Mouse (Mus musculus) left cerebral cortex, postnatal 14 days (tissue): ENCODE results near the gene Sbf2. TPM values are rescaled to one million over a fixed set of nuclear protein-coding genes. Genes with fewer than 3 reads are reported as not detected.
A peak's percentile ranks its signal among the peaks of the same experiment; 100 is the strongest.

ENCODE experiments used
- DNase-seq, 2 experiments: peaks; one replicate each; pipeline ENCODE4 v3.0.0; 2021 to 2022; ENCODE audit warnings: low spot score in 2 of 2, mixed read lengths in 1 of 2
- intact Hi-C: fragments of 180-260 bp; cut with DNase I; formaldehyde crosslinking; loops from one replicate; pipeline ENCODE4 v1.15.1; 2025
- total RNA-seq, 2 experiments: library from RNA; stranded (reverse); gene quantifications; 2 replicates each; pipeline ENCODE4 v1.2.3; 2021

Gene Sbf2
- total RNA-seq, 2 experiments from 2014 or later, result 60.2 to 65.5 TPM

DNA sequence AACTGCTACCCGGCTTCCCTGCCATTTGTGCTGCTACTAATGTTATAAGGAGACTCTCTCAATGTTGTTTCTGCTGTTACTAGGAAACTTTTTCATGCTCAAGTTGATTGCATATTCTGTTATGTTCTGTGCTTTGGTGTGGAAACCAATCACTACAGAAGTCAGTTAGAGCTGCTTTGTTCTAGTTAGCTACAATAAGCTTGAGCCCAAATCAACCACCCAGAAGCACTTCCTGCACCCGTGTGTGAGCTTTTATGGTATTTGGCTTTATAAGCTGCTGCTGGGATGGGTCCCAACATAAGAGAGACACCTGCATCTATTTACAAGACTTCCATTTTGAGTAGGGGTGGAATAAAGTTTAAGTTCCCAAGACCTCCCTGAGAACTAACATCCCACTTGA lies 260.8 kb downstream of the Sbf2 start:
- intact Hi-C loops, result no loop called here
- DNase-seq, result no peak

- DNase-seq, result peak; percentile 7 to 17
- intact Hi-C loops, result no loop called here
Measured at GRCm38 (mm10) chr7:110347250-110347649, 267.5 kb downstream of the Sbf2 start.

- DNase-seq, result no peak
- intact Hi-C loops, result no loop called here
Measured at GRCm38 (mm10) chr7:110337601-110338000, 277.1 kb downstream of the Sbf2 start.

DNA sequence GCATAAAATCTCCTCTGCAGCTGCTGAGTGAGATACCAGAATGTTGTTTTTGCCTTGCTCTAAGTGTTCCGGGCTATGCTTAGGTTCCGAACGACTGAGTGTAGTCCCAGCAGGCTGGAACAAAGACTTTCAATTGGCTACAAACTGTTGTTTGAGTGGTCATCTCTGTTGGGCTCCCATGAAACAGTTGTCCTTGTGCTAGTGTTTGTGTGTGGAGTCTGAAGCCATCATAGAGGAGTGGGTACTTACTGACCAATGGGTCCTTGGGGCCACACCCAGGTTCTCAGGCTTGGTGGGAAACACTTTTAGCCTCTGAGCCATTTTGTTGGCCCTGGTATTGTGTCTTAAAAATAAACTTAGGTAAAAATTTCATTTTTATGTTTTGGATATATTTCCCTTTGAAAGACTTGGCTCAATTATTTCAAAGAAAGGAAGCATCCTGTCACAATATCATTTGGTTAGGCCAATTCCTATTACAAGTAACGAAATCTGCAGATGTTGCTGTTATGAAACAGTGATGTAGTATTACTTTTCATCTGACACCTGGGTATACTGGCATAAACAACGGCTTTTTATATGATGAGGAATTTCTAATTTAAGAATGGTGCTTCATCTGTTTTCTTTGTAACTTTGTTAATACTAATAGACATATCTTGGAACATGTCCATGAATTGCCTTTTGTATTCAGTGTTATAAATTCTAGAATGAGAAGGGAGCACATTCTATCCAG lies 289.2 kb downstream of the Sbf2 start:
- no peak for DNase-seq
- intact Hi-C loops, result no loop called here

DNA sequence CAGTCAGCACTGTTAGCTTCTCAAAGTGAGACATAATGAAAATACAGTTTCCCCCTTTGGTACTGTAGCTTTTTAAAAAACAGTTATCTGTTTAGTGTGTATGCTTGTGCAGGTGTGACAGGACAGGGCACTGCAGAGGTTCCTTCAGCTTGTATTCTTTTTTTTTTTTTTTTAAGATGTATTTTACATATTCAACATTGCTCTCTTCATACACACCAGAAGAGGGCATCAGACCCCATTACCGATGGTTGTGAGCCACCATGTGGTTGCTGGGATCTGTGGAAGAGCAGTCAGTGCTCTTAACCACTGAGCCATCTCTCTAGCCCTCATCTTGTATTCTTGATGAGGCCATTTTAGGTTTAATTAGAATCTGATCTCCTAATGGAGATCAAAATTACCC lies 289.9 kb downstream of the Sbf2 start:
- intact Hi-C loops, result no loop called here
- DNase-seq, result no peak

- intact Hi-C loops, result no loop called here
- no peak for DNase-seq
Measured at GRCm38 (mm10) chr7:110321106-110321505, 293.6 kb downstream of the Sbf2 start.

GRCm38 (mm10) chr7:110318971-110319519 lies 295.7 kb downstream of the Sbf2 start:
- DNase-seq, result no peak
- intact Hi-C loops, result no loop called here

DNA sequence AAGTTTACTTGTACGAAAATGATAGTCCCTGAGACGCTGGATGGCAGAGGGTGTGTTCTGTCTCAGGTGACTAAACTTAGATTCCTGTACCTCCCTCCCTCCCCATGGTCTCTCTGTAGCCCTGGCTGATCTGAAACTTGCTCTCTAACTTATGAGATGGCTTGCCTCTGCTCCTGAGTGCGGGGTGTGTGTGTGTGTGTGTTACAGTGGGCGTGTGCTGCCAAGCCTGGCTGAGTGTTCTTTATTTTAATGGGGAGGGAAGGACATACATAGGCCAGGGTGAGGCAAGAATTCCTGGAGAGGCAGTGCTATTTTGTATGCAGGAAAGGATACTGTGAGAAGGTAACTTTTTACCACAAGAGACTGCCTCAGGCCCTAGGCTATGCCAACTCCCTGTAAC lies 297.3 kb downstream of the Sbf2 start:
- no peak for DNase-seq
- intact Hi-C loops, result no loop called here

GRCm38 (mm10) chr7:110315352-110315751 lies 299.4 kb downstream of the Sbf2 start:
- intact Hi-C loops, result no loop called here
- no peak for DNase-seq

- intact Hi-C loops, result no loop called here
- DNase-seq, result no peak
Measured at GRCm38 (mm10) chr7:110314401-110314890, 300.3 kb downstream of the Sbf2 start.

- intact Hi-C loops, result no loop called here
- DNase-seq, result no peak
Measured at GRCm38 (mm10) chr7:110313392-110314055, 301.2 kb downstream of the Sbf2 start.

DNA sequence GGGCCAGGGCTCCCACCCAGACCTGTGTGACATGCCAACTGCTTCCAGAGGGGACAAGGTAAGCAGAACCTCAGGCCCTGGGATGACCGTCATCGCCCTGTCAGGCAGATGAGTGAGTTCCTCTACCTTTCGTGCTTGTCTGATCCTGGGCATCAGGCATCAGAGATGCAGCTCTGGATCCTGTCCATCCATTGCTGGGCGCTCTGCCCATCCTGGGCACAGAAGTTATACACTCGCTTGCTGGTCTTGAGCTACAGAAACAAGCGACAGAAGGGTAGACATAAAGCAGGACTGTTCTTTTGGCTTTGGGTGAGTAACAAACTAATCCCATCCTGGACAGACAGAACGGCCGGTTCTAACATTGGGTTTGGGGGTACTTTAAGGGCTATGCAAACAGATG lies 305.5 kb downstream of the Sbf2 start:
- intact Hi-C loops, result no loop called here
- DNase-seq, result no peak

- intact Hi-C loops, result no loop called here
- DNase-seq, result no peak
Measured at GRCm38 (mm10) chr7:110307741-110308140, 307.0 kb downstream of the Sbf2 start.

- DNase-seq, result no peak
- intact Hi-C loops, result no loop called here
Measured at GRCm38 (mm10) chr7:110306281-110306680, 308.4 kb downstream of the Sbf2 start.

DNA sequence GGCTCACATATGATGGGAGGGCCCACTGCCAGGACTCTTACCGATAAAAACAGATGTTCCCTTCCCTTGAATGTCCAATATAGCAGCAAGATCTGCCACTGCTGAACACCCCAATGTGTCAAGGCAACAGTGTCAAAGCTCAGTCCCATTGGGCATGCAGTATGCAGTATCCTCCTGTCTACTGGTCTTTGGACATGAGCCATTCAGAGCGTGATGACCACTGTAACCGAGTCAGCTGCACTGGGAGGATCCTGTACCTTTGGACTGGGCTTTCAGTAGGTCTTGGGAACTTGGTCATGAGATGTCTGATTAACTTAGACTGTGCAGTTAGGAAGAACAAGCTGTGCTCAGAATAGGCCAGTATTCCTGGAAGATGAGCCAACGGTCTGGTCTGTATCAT lies 309.2 kb downstream of the Sbf2 start:
- intact Hi-C loops, result no loop called here
- DNase-seq, result no peak

DNA sequence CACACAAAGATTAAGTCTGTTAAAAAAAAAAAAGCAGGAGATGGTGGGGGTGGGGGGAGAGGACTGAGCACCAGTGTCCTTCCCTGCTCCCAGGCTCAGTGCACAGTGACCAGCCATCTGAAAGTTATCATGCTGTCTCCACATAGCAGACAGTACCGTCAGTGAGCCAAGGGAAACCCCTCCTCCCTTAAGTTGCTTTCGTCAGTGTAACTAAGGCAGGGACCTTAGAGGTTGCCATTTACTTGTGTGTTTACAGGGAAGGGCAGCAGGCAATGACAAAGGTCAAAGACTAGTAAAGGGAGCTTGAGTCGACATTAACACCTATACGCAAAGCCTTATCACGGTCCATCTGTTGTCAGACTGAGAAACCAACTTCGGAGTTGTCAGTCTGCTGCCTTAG lies 311.8 kb downstream of the Sbf2 start:
- intact Hi-C loops, result no loop called here
- DNase-seq, result no peak

DNA sequence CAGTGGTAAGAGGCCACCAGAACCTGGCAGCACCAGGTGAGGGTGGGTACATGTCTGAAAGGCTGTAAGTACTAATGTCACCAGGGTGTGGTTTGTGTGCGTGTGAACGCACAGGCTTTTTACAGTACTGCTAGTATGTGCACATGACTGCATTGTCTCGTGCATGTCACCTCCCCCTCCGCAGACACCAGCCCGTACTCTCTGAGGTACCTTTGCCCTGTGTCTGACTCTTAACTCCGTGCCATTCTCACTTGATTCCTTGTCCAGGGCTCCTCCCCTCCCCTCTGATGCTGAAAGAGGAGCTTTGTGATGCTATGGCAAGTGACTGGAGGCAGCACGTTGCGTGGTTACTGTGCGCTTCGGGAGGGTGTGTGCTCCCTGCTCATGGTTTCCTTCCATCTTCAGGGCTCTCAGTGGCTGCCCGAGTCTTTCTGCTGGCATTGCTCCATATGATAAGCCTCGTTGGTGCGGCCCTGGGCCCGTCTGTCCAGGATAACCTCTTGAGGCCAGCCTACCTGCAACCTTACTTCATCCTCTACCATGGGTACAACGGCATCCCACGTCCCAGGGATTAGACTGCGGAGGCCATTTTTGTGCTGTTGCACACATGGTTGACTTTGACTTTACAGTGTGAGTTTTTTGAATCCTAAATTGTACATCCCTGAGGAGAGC lies 315.8 kb downstream of the Sbf2 start:
- intact Hi-C loops, result no loop called here
- DNase-seq, result no peak

- DNase-seq, result no peak
Measured at GRCm38 (mm10) chr7:110298090-110298489, 316.6 kb downstream of the Sbf2 start.

DNA sequence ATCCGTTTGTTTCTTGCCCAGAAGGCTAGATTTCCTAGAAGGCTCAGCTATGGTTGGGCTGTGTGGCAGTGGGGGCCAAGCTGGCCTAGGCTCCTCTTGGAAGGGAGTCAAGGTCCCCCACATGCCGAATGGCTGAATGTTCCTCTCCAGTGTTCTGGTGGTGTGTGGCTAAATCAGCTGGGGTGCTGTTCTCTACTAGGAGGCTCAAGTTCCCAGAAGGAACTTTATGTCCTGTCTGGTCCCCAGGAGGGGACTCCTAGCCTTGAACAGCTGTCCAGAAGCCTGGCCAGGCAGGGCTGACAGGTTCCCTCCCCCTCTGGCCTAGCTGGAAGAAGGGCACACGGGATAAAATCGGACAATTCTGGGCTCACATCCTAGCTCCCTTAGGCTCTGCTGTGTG lies 317.1 kb downstream of the Sbf2 start:
- intact Hi-C loops, result no loop called here
- DNase-seq, result no peak

More at GRCm38 (mm10) chr7:110298090-110298489, 316.6 kb downstream of the Sbf2 start:
- intact Hi-C loops, result no loop called here

GRCm38 (mm10) chr7:110296889-110297603 lies 317.7 kb downstream of the Sbf2 start:
- intact Hi-C loops, result no loop called here
- no peak for DNase-seq
